Mouse (Mus musculus): ENCODE data around the gene Ppm1a. TPM values are rescaled to one million over a fixed set of nuclear protein-coding genes. Genes with fewer than 3 reads are reported as not detected.
A peak's percentile ranks its signal among the peaks of the same experiment; 100 is the strongest.

The Ppm1a gene
- total and polyA plus RNA-seq, 2 experiments from 2014 or later = 49.0 to 119 TPM

DNA sequence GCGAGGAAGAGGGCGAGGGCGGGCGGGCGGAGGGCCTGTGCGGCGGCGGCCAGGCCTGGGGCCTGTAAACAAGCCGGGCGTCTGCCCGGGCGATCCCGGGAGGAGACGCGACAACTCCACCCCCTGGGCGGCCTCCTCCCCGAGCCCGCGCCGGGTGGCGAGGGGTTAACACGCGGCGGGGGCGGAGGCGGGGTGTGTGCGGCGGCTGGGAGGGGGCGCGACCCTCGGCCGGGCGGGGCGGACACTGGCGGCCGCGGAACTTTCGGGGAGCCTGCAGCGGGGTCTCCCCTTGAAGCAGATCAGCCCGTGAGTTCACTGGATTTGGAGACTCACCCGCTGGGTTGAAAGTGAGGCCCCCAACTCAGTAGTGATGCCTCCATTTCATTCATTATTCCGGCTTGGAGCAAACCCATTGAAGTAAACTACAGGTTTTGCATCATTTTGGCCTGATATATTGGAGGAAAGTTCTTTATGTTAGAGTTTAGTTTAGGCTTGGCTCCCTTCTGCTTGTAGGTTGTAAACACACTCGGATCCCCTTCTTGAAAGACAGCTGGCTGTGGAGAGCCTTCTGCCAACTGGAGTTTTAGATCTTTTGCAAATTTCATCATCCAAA, 4.5 kb downstream of the Ppm1a start:
- ATAC-seq (ENCODE audit: insufficient read depth, low read depth) (peak; percentile 68), DNase-seq (ENCODE audit: low spot score) (peak; percentile 48)
- Histone ChIP-seq H3K4me2 (ENCODE audit: low read depth, low read length) (peak overlapping the region; percentile 80), H3K9ac (replicated peaks; ENCODE audit: low read depth, low read length) (peak overlapping the region; percentile 100), H3K9me3 (replicated peaks; ENCODE audit: control insufficient read depth, low read length) (no peaks in the 10 kb centered on the region), H3K36me3 (replicated peaks; ENCODE audit: control insufficient read depth, insufficient read depth, low read length) (no peaks in the 10 kb centered on the region), H3K4me1 (ENCODE audit: control insufficient read depth, insufficient read depth) (peaks cover 15% of the 10 kb centered on the region), H3K27me3 (ENCODE audit: control insufficient read depth, insufficient read depth, low read length) (no peaks in the 10 kb centered on the region), H3K4me3 (ENCODE audit: low read depth, low read length) (peak overlapping the region; percentile 95), H3K27ac (ENCODE audit: low read depth) (peak overlapping the region; percentile 99)
- no peak for TF ChIP-seq CTCF (IDR thresholded peaks at IDR 0.05; ENCODE audit: low read depth)
- no peak for TF ChIP-seq EP300 (IDR thresholded peaks at IDR 0.05; ENCODE audit: low read depth)
- WGBS = under 1% methylated on average over 24 of the region's 43 CpGs

DNA sequence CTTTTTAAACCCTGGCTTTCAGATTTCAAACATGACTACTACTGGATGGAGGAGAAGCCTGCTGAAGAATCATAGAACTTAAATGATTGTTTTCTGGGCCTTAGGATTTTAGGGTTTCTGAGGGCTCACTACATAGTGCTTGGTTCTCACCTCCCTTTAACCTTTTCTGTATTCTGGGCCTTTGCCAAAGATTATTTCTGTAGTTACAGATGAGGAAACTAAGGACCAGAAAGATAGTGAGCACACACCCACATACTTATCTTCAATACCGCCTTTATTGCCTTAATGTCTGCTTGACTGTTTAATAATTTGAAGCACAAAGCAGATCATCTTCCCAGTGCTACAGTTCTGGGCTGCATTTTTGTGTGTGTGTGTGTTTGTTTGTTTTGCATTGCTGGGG, 5.2 kb downstream of the Ppm1a start:
- Histone ChIP-seq H3K36me3 (replicated peaks; ENCODE audit: control insufficient read depth, insufficient read depth, low read length) (no peaks in the 10 kb centered on the region), H3K4me2 (ENCODE audit: low read depth, low read length) (peak overlapping the region; percentile 80), H3K27me3 (ENCODE audit: control insufficient read depth, insufficient read depth, low read length) (no peaks in the 10 kb centered on the region), H3K27ac (ENCODE audit: low read depth) (0 out of 2 replicates have a peak overlapping the region, but pooled peaks have one; percentile 99), H3K9me3 (replicated peaks; ENCODE audit: control insufficient read depth, low read length) (no peaks in the 10 kb centered on the region), H3K4me1 (ENCODE audit: control insufficient read depth, insufficient read depth) (peaks cover 16% of the 10 kb centered on the region), H3K9ac (replicated peaks; ENCODE audit: low read depth, low read length) (peak overlapping the region; percentile 100), H3K4me3 (ENCODE audit: low read depth, low read length) (peak overlapping the region; percentile 95)
- no peak for DNase-seq (ENCODE audit: low spot score)
- ATAC-seq (ENCODE audit: insufficient read depth, low read depth) = no peak
- WGBS = 14% methylated on average over 1 of the region's 1 CpGs
- TF ChIP-seq EP300 (IDR thresholded peaks at IDR 0.05; ENCODE audit: low read depth) = no peak

DNA sequence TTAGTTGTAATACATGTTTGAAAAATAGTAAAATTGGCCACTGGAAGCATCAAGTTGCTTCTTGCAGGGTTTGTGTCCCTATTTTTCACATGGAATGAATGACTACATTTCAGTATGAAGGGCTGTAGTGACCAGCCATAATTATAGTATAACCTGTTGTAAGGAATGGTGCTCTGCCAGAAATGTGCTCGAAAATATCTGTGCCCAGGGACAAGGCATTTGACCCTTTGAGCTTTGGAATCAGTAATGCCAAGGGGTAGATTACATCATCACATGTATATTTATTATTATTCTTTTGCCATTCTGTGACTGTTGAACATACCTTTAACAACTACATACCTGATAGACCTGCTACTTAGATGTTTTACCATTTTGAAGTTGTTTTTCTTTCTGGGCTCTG, 5.9 kb downstream of the Ppm1a start:
- Histone ChIP-seq H3K27me3 (ENCODE audit: control insufficient read depth, insufficient read depth, low read length) (no peaks in the 10 kb centered on the region), H3K36me3 (replicated peaks; ENCODE audit: control insufficient read depth, insufficient read depth, low read length) (no peaks in the 10 kb centered on the region), H3K27ac (ENCODE audit: low read depth) (no peak overlapping the region), H3K9ac (replicated peaks; ENCODE audit: low read depth, low read length) (no peak overlapping the region), H3K4me3 (ENCODE audit: low read depth, low read length) (peak overlapping the region; percentile 95; the same call in 1 of the 2 replicates), H3K4me2 (ENCODE audit: low read depth, low read length) (peak overlapping the region; percentile 80), H3K9me3 (replicated peaks; ENCODE audit: control insufficient read depth, low read length) (no peaks in the 10 kb centered on the region), H3K4me1 (ENCODE audit: control insufficient read depth, insufficient read depth) (peaks cover 23% of the 10 kb centered on the region)
- 17% methylated on average over 1 of the region's 1 CpGs for WGBS
- ATAC-seq (ENCODE audit: insufficient read depth, low read depth) = no peak
- TF ChIP-seq CTCF (IDR thresholded peaks at IDR 0.05; ENCODE audit: low read depth) = no peak
- no peak for DNase-seq (ENCODE audit: low spot score)

GRCm38 (mm10) chr12:72767809-72768208, 10.6 kb downstream of the Ppm1a start:
- DNase-seq (ENCODE audit: low spot score) (no peak), ATAC-seq (ENCODE audit: insufficient read depth, low read depth) (no peak)
- Histone ChIP-seq H3K4me3 (ENCODE audit: low read depth, low read length) (no peak overlapping the region), H3K36me3 (replicated peaks; ENCODE audit: control insufficient read depth, insufficient read depth, low read length) (no peaks in the 10 kb centered on the region; the same call in 1 of the 2 replicates), H3K4me1 (ENCODE audit: control insufficient read depth, insufficient read depth) (peaks cover 20% of the 10 kb centered on the region), H3K9ac (replicated peaks; ENCODE audit: low read depth, low read length) (no peak overlapping the region), H3K27ac (ENCODE audit: low read depth) (no peak overlapping the region), H3K27me3 (ENCODE audit: control insufficient read depth, insufficient read depth, low read length) (no peaks in the 10 kb centered on the region), H3K9me3 (replicated peaks; ENCODE audit: control insufficient read depth, low read length) (no peaks in the 10 kb centered on the region), H3K4me2 (ENCODE audit: low read depth, low read length) (no peak overlapping the region)
- 84% methylated on average over 6 of the region's 6 CpGs for WGBS
- TF ChIP-seq CTCF (IDR thresholded peaks at IDR 0.05; ENCODE audit: low read depth) (no peak), EP300 (IDR thresholded peaks at IDR 0.05; ENCODE audit: low read depth) (no peak)

GRCm38 (mm10) chr12:72768230-72768629, 11.0 kb downstream of the Ppm1a start:
- Histone ChIP-seq H3K9me3 (replicated peaks; ENCODE audit: control insufficient read depth, low read length) (no peaks in the 10 kb centered on the region), H3K9ac (replicated peaks; ENCODE audit: low read depth, low read length) (no peak overlapping the region), H3K4me1 (ENCODE audit: control insufficient read depth, insufficient read depth) (peaks cover 16% of the 10 kb centered on the region), H3K4me2 (ENCODE audit: low read depth, low read length) (no peak overlapping the region), H3K4me3 (ENCODE audit: low read depth, low read length) (no peak overlapping the region), H3K27ac (ENCODE audit: low read depth) (no peak overlapping the region; the same call in 1 of the 2 replicates), H3K36me3 (replicated peaks; ENCODE audit: control insufficient read depth, insufficient read depth, low read length) (no peaks in the 10 kb centered on the region; the same call in 1 of the 2 replicates), H3K27me3 (ENCODE audit: control insufficient read depth, insufficient read depth, low read length) (no peaks in the 10 kb centered on the region)
- ATAC-seq (ENCODE audit: insufficient read depth, low read depth) = no peak
- 68% methylated on average over 2 of the region's 2 CpGs for WGBS
- TF ChIP-seq EP300 (IDR thresholded peaks at IDR 0.05; ENCODE audit: low read depth) (no peak), CTCF (IDR thresholded peaks at IDR 0.05; ENCODE audit: low read depth) (no peak)
- no peak for DNase-seq (ENCODE audit: low spot score)

Measured in heart, postnatal 0 days (tissue).